Mouse (Mus musculus) heart, adult 2 months (tissue): Measurements from ENCODE around the gene Acta2. TPM values are rescaled to one million over a fixed set of nuclear protein-coding genes. Genes with fewer than 3 reads are reported as not detected.

Experiments used
- DNase-seq, 2 experiments: peaks; one replicate each; pipeline ENCODE4 v3.0.0; 2021
- H3K27ac ChIP-seq: fragments of 200-600 bp; 2 replicates; pipeline ENCODE4 v1.8.1; 2022
- H3K27me3 ChIP-seq: fragments of 200-500 bp; 2 replicates; pipeline ENCODE4 v1.6.1; 2012; ENCODE audit warnings: mild to moderate bottlenecking, low read length, inconsistent platforms, mixed read lengths; ENCODE audit not compliant: control insufficient read depth, insufficient read depth
- H3K36me3 ChIP-seq: fragments of 200-500 bp; 2 replicates; pipeline ENCODE4 v1.6.1; 2012; ENCODE audit warnings: low read length, inconsistent platforms; ENCODE audit not compliant: control insufficient read depth, insufficient read depth
- H3K4me1 ChIP-seq: fragments of 200-500 bp; 2 replicates; pipeline ENCODE4 v1.6.1; 2011; ENCODE audit warnings: low read length; ENCODE audit not compliant: control insufficient read depth, insufficient read depth
- H3K4me3 ChIP-seq: fragments of 200-600 bp; 2 replicates; pipeline ENCODE4 v1.8.1; 2022
- H3K79me2 ChIP-seq: fragments of 200-500 bp; replicated peaks from 2 replicates; pipeline ENCODE4 v1.6.1; 2012; ENCODE audit warnings: mild to moderate bottlenecking, inconsistent platforms, low read length, moderate library complexity, mixed read lengths; ENCODE audit not compliant: control insufficient read depth, insufficient read depth
- H3K9ac ChIP-seq: fragments of 200-500 bp; 2 replicates; pipeline ENCODE4 v1.6.1; 2012; ENCODE audit warnings: low read depth, mild to moderate bottlenecking, control low read depth, inconsistent platforms, low read length, mixed read lengths
- CTCF ChIP-seq: fragments of 200-600 bp; IDR thresholded peaks from 2 replicates; pipeline ENCODE4 v1.8.1; 2022; ENCODE audit warnings: antibody characterized with exemption, mild to moderate bottlenecking, moderate library complexity
- EP300 ChIP-seq: fragments of 200-500 bp; IDR thresholded peaks from 2 replicates; pipeline ENCODE4 v1.6.1; 2011; ENCODE audit warnings: low read depth, low read length, control low read depth; ENCODE audit not compliant: insufficient read depth
- POLR2A ChIP-seq: fragments of 200-500 bp; IDR thresholded peaks from 2 replicates; pipeline ENCODE4 v1.6.1; 2011; ENCODE audit warnings: mild to moderate bottlenecking, low read depth, low read length, control low read depth; ENCODE audit not compliant: insufficient read depth
- WGBS: fragments of 180-500 bp; shearing (Covaris S2); methylation state at CpG from one replicate; pipeline ENCODE4 v1.1.7; 2018; 5-methylcytosine and 5-hydroxymethylcytosine counted together
- intact Hi-C: fragments of 180-260 bp; cut with DNase I; formaldehyde crosslinking; loops from one replicate; pipeline ENCODE4 v1.15.1; 2025
- long read RNA-seq: library from polyadenylated mRNA; stranded (forward); transcript quantifications from one replicate; pipeline ENCODE4 v2.0.0, GENCODE M21; 2021
- polyA plus RNA-seq: library from polyadenylated mRNA; depleted of rRNA; stranded (reverse); fragments of >200 nt; gene quantifications from 2 replicates; pipeline ENCODE4 v1.2.3, GENCODE M21; 2012; rRNA removed
- total RNA-seq, 2 experiments: library from RNA; stranded (reverse); gene quantifications; 2 replicates each; pipeline ENCODE4 v1.2.3; 2021

Acta2 gene
- 100 to 1,000 TPM; 134 to 152 TPM for total RNA-seq
- 517 and 1,089 TPM in 2 replicates for polyA plus RNA-seq
- long read RNA-seq, transcript Acta2-201 (9 exons, 2,035 nt), result major isoform, 83 of 92 reads
- long read RNA-seq, partial matches to known transcripts, result 7 of 92 reads
- long read RNA-seq, other reads (novel, unspliced or antisense), result 2 of 92 reads

DNA sequence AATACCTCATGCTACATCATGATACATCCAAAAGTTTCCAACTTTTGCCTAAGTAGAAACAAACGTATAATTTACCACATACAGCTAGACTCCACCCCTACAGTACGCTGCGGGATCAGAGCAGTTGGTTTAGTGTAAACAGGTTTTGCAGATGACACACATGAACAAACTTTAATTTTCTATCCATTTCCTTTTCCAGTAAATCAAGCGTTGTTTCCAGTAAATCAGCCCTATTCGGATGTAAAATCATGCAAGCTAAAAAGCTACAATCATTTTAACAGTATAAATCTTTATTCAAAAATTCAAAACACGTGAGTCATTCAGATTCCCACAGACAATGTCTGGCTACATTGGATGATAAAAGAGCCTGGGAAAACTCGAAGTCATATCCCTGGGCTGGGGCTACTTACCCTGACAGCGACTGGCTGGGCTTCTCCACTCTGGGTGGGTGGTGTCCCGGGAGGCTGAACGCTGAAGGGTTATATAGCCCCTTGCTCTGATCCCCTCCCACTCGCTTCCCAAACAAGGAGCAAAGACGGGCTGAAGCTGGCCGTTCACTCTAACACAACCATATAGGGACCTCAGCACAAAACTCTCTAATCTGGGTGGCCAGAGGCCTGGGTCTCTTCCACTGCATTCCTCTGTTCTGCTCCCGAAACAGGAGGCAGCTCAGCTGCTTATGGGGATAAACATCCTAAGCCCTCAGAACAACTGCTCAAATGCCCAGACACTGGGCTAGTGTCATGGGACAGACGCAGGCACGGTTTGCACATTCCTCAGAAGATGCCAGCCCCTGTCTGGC, at the start of gene Acta2:
Gene Acta2, minus strand, starts transcription at position 711 of the 802 bp plus-strand sequence.
- H3K27ac ChIP-seq, result peak within 1 kb of the TSS; percentile 57
- no peaks in the 10 kb centered on the region for H3K79me2 ChIP-seq
- no peaks in the 10 kb centered on the region for H3K4me1 ChIP-seq
- no peaks in the 10 kb centered on the region for H3K27me3 ChIP-seq
- peak within 1 kb of the TSS; percentile 25 for H3K4me3 ChIP-seq
- WGBS, result 43% methylated on average over 16 of the region's 16 CpGs
- peak in 1 of 2 experiments; percentile 18 for DNase-seq
- no peaks in the 10 kb centered on the region; the same call in 1 of the 2 replicates for H3K36me3 ChIP-seq
- intact Hi-C loops, result no loop called here
- TF ChIP-seq EP300 (no peak), POLR2A (peak; percentile 44; the same call in 1 of the 2 replicates)
- H3K9ac ChIP-seq, result peak within 1 kb of the TSS; percentile 33

DNA sequence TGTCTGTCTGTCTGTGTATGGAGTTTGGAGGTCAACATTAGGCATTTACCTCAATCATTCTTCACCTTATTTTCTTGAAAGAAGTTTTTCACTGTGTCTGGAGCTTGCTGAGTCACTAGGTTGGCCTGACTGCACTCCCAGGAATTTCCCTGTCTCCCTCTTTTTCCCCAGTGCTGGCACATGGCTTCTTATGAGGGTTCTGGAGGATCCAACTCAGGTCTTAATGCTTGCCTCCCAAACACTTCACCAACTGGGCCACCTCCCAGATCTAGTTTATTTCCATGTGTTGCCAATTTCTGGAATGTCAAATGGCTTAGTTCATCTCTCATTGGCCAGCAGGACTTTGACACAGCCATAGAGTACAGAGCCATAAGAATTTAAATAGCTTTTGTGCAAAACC, 49.5 kb upstream of the Acta2 start:
- H3K9ac ChIP-seq, result no peak overlapping the region
- peaks cover 7% of the 10 kb centered on the region for H3K36me3 ChIP-seq
- peaks cover 1% of the 10 kb centered on the region; the same call in 1 of the 2 replicates for H3K79me2 ChIP-seq
- TF ChIP-seq EP300, result no peak
- no peak overlapping the region for H3K27ac ChIP-seq
- intact Hi-C loops, result no loop called here
- no peak for DNase-seq
- no peaks in the 10 kb centered on the region for H3K27me3 ChIP-seq
- H3K4me3 ChIP-seq, result no peak overlapping the region
- peaks cover 1% of the 10 kb centered on the region; the same call in 1 of the 2 replicates for H3K4me1 ChIP-seq

DNA sequence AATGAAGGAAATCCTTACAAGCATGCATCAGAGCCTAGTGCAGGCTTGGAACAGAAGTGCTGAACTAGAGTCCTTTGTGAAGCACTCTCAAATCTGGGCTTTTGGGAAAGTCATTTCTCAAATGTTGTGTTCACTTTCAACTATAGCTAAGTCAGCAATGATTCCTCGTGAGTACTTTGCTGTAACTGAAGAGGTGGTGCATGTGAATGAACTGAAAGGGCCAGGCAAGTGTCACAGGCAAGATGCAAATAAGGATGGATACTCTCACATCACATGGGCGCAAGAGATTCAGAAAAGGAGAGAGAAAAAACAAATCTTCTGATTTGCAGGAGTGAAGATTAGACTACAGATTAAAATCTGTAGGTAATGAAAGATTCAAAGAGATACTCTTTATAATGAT, 45.0 kb upstream of the Acta2 start:
- intact Hi-C loops, result no loop called here
- Histone ChIP-seq H3K9ac (no peak overlapping the region), H3K4me3 (no peak overlapping the region), H3K27me3 (no peaks in the 10 kb centered on the region), H3K27ac (no peak overlapping the region), H3K4me1 (peaks cover 3% of the 10 kb centered on the region), H3K36me3 (peaks cover 14% of the 10 kb centered on the region), H3K79me2 (peaks cover 5% of the 10 kb centered on the region)
- no peak for DNase-seq
- no peak for TF ChIP-seq EP300
- no peak for TF ChIP-seq CTCF
- no peak for TF ChIP-seq POLR2A
- WGBS, result 81% methylated on average over 2 of the region's 2 CpGs

DNA sequence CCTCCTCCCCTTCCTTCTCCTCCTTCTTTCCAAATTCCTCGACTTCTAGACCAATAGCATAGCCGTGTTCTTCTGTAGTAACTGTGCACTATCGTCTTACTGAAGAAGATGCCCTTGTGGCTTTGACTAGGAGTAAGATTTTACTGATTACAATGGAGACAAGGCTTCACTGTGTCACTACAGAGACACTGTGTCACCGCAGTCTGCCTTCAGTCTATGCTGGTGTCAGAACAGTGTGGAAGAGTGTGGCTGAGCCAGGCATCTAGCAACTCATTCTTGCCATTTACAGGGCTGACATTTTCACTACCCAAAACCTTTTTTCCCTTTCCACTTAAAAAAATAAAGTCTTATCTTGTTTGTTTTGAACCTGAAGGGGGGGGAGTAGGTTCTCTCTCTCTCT, 43.8 kb upstream of the Acta2 start:
- Histone ChIP-seq H3K4me1 (peaks cover 4% of the 10 kb centered on the region), H3K27me3 (no peaks in the 10 kb centered on the region), H3K79me2 (peaks cover 4% of the 10 kb centered on the region), H3K4me3 (no peak overlapping the region), H3K27ac (no peak overlapping the region), H3K9ac (no peak overlapping the region), H3K36me3 (peaks cover 18% of the 10 kb centered on the region)
- 64% methylated on average over 4 of the region's 4 CpGs for WGBS
- DNase-seq, result no peak
- TF ChIP-seq CTCF, result no peak
- TF ChIP-seq POLR2A, result no peak
- TF ChIP-seq EP300, result no peak
- intact Hi-C loops, result no loop called here

DNA sequence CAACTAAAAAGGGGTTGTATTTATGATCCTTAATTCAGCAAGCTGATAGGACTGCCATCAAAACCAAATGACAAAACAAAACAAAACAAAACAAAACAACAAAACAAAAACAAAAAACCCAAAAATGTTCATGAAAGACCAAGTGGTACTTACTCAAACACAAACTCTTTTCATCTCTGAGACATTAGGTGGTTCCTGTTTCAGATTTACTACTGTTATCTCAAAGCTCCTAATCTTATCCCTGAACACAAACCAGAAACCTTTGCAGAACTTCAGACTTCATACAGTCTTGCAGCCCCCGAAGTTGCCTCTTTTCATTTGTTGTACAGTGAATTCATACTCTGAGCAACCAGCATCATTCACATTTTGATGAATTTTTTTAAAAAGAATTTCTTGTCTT, 43.1 kb upstream of the Acta2 start:
- Histone ChIP-seq H3K27ac (no peak overlapping the region), H3K4me3 (no peak overlapping the region), H3K27me3 (no peaks in the 10 kb centered on the region), H3K79me2 (peaks cover 4% of the 10 kb centered on the region), H3K4me1 (peaks cover 6% of the 10 kb centered on the region), H3K36me3 (peaks cover 21% of the 10 kb centered on the region), H3K9ac (no peak overlapping the region)
- WGBS, result 33% methylated on average over 1 of the region's 1 CpGs
- DNase-seq, result no peak
- TF ChIP-seq EP300 (no peak), CTCF (no peak), POLR2A (no peak)
- intact Hi-C loops, result no loop called here

DNA sequence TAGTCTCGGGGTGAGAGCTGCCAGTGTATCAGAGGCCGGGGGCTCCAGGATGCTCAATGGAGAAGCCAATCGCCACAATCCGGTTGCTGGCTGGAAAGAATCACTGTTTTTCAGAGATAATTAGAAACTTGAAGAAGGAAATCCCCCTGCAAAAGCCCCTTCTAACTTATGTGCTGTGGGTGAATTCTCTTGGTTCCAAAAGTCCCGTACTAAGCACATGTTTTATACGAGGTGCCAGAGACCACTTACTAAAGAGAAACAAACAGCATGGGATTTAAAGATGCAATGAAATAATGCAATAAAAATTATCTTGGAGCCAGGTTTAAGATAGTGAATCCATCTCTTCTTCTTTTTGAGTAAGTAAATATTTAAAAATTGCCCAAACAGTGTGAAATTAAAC, 40.1 kb upstream of the Acta2 start:
- peaks cover 19% of the 10 kb centered on the region for H3K36me3 ChIP-seq
- H3K27ac ChIP-seq, result no peak overlapping the region
- DNase-seq, result no peak
- intact Hi-C loops, result no loop called here
- H3K9ac ChIP-seq, result no peak overlapping the region
- 81% methylated on average over 6 of the region's 6 CpGs for WGBS
- peaks cover 15% of the 10 kb centered on the region for H3K4me1 ChIP-seq
- H3K27me3 ChIP-seq, result no peaks in the 10 kb centered on the region
- peaks cover 4% of the 10 kb centered on the region for H3K79me2 ChIP-seq
- TF ChIP-seq EP300 (no peak), POLR2A (no peak), CTCF (no peak)
- H3K4me3 ChIP-seq, result no peak overlapping the region
